Mouse (Mus musculus) forebrain, embryonic 13.5 days (tissue): ENCODE measurements around the gene Mmd. TPM values are rescaled to one million over a fixed set of nuclear protein-coding genes. Genes with fewer than 3 reads are reported as not detected.

Experiments
- ATAC-seq: fragments of 200-750 bp; cut with Nextera tagmentation; 2 replicates; pipeline ENCODE4 v1.8.0; 2017
- H3K27ac ChIP-seq: fragments of 300-500 bp; sonication (generic); 2 replicates; pipeline ENCODE4 v1.5.1; 2015; ENCODE audit warnings: inconsistent platforms, mild to moderate bottlenecking, moderate library complexity
- H3K27me3 ChIP-seq: fragments of 300-500 bp; sonication (generic); 2 replicates; pipeline ENCODE4 v1.6.1; 2015; ENCODE audit warnings: mild to moderate bottlenecking, inconsistent platforms
- H3K36me3 ChIP-seq: fragments of 300-500 bp; sonication (generic); 2 replicates; pipeline ENCODE4 v1.6.1; 2015; ENCODE audit warnings: mild to moderate bottlenecking, inconsistent platforms; ENCODE audit not compliant: poor library complexity, severe bottlenecking
- H3K4me1 ChIP-seq: fragments of 300-500 bp; sonication (generic); 2 replicates; pipeline ENCODE4 v1.6.1; 2015; ENCODE audit warnings: inconsistent platforms
- H3K4me2 ChIP-seq: fragments of 300-500 bp; sonication (generic); 2 replicates; pipeline ENCODE4 v1.6.1; 2015; ENCODE audit warnings: inconsistent platforms, mild to moderate bottlenecking, moderate library complexity
- H3K4me3 ChIP-seq: fragments of 300-500 bp; sonication (generic); 2 replicates; pipeline ENCODE4 v1.5.1; 2015; ENCODE audit warnings: mild to moderate bottlenecking, inconsistent platforms
- H3K9ac ChIP-seq: fragments of 300-500 bp; sonication (generic); 2 replicates; pipeline ENCODE4 v1.6.1; 2015; ENCODE audit warnings: mild to moderate bottlenecking, inconsistent platforms
- H3K9me3 ChIP-seq: fragments of 300-500 bp; sonication (generic); replicated peaks from 2 replicates; pipeline ENCODE4 v1.6.1; 2016; ENCODE audit warnings: inconsistent platforms
- WGBS: fragments of 180-500 bp; shearing (Covaris S2); methylation state at CpG from one replicate; pipeline ENCODE4 v1.1.7; 2015; 5-methylcytosine and 5-hydroxymethylcytosine counted together
- polyA plus RNA-seq: library from polyadenylated mRNA; unstranded; fragments of >200 nt; fragmentation: Nextera tagmentation; extraction: Ambion mirVana; gene quantifications from 2 replicates; pipeline ENCODE4 v1.2.1, GENCODE M21; 2015

The Mmd gene
- polyA plus RNA-seq, 1 experiment from 2014 or later, result 65.2 TPM

- Histone ChIP-seq H3K4me2 (no peak overlapping the region), H3K36me3 (no peaks in the 10 kb centered on the region), H3K9ac (no peak overlapping the region), H3K27ac (no peak overlapping the region), H3K9me3 (no peaks in the 10 kb centered on the region), H3K27me3 (no peaks in the 10 kb centered on the region), H3K4me3 (no peak overlapping the region), H3K4me1 (no peaks in the 10 kb centered on the region)
- no peak for ATAC-seq
These were observed 43.5 kb downstream of the Mmd start for GRCm38 (mm10) chr11:90292766-90293165.

GRCm38 (mm10) chr11:90294622-90295021 is 45.4 kb downstream of the Mmd start:
- Histone ChIP-seq H3K36me3 (no peaks in the 10 kb centered on the region), H3K27me3 (no peaks in the 10 kb centered on the region), H3K27ac (no peak overlapping the region), H3K4me2 (no peak overlapping the region), H3K4me3 (no peak overlapping the region), H3K9ac (no peak overlapping the region), H3K4me1 (no peaks in the 10 kb centered on the region), H3K9me3 (no peaks in the 10 kb centered on the region)
- WGBS, result 92% methylated on average over 2 of the region's 2 CpGs
- no peak for ATAC-seq

- no peaks in the 10 kb centered on the region for H3K9me3 ChIP-seq
- ATAC-seq, result no peak
- no peaks in the 10 kb centered on the region for H3K36me3 ChIP-seq
- no peak overlapping the region for H3K27ac ChIP-seq
- H3K4me1 ChIP-seq, result no peaks in the 10 kb centered on the region
- no peak overlapping the region for H3K4me3 ChIP-seq
- 85% methylated on average over 5 of the region's 5 CpGs for WGBS
- H3K27me3 ChIP-seq, result no peaks in the 10 kb centered on the region
- H3K9ac ChIP-seq, result no peak overlapping the region
- no peak overlapping the region for H3K4me2 ChIP-seq
These were observed 56.8 kb downstream of the Mmd start for GRCm38 (mm10) chr11:90306067-90306466.

- Histone ChIP-seq H3K4me1 (no peaks in the 10 kb centered on the region), H3K27me3 (no peaks in the 10 kb centered on the region), H3K4me3 (no peak overlapping the region), H3K4me2 (no peak overlapping the region), H3K9me3 (no peaks in the 10 kb centered on the region), H3K36me3 (no peaks in the 10 kb centered on the region), H3K9ac (no peak overlapping the region), H3K27ac (no peak overlapping the region)
- ATAC-seq, result no peak
- 58% methylated on average over 6 of the region's 6 CpGs for WGBS
These were observed 57.7 kb downstream of the Mmd start for GRCm38 (mm10) chr11:90306993-90307392.

- H3K4me3 ChIP-seq, result no peak overlapping the region
- H3K27me3 ChIP-seq, result no peaks in the 10 kb centered on the region
- no peaks in the 10 kb centered on the region for H3K36me3 ChIP-seq
- no peak overlapping the region for H3K9ac ChIP-seq
- WGBS, result 86% methylated on average over 3 of the region's 3 CpGs
- no peak overlapping the region for H3K27ac ChIP-seq
- no peak overlapping the region for H3K4me2 ChIP-seq
- no peaks in the 10 kb centered on the region for H3K9me3 ChIP-seq
- no peak for ATAC-seq
- no peaks in the 10 kb centered on the region for H3K4me1 ChIP-seq
These were observed 65.3 kb downstream of the Mmd start for GRCm38 (mm10) chr11:90314606-90315005.

- 0 out of 2 replicates have a peak, but pooled peaks cover 8% of the 10 kb centered on the region for H3K4me1 ChIP-seq
- no peak overlapping the region for H3K27ac ChIP-seq
- H3K36me3 ChIP-seq, result no peaks in the 10 kb centered on the region
- no peak overlapping the region for H3K4me3 ChIP-seq
- no peak overlapping the region for H3K4me2 ChIP-seq
- no peak overlapping the region for H3K9ac ChIP-seq
- ATAC-seq, result no peak
- WGBS, result 17% methylated on average over 4 of the region's 4 CpGs
- H3K9me3 ChIP-seq, result no peaks in the 10 kb centered on the region
- H3K27me3 ChIP-seq, result no peaks in the 10 kb centered on the region
These were observed 68.2 kb downstream of the Mmd start for GRCm38 (mm10) chr11:90317482-90317881.

- Histone ChIP-seq H3K27me3 (no peaks in the 10 kb centered on the region), H3K9me3 (no peaks in the 10 kb centered on the region), H3K4me1 (0 out of 2 replicates have a peak, but pooled peaks cover 8% of the 10 kb centered on the region), H3K9ac (no peak overlapping the region), H3K27ac (no peak overlapping the region), H3K36me3 (no peaks in the 10 kb centered on the region), H3K4me3 (no peak overlapping the region), H3K4me2 (no peak overlapping the region)
- WGBS, result 68% methylated on average over 7 of the region's 7 CpGs
- no peak for ATAC-seq
These were observed 71.7 kb downstream of the Mmd start for GRCm38 (mm10) chr11:90320922-90321321.

- Histone ChIP-seq H3K36me3 (no peaks in the 10 kb centered on the region), H3K4me2 (no peak overlapping the region), H3K4me3 (no peak overlapping the region), H3K9ac (no peak overlapping the region), H3K9me3 (0 out of 2 replicates have a peak, but pooled peaks cover 2% of the 10 kb centered on the region), H3K27me3 (no peaks in the 10 kb centered on the region), H3K27ac (no peak overlapping the region), H3K4me1 (0 out of 2 replicates have a peak, but pooled peaks cover 8% of the 10 kb centered on the region)
- WGBS, result 91% methylated on average over 3 of the region's 3 CpGs
- no peak for ATAC-seq
These were observed 75.3 kb downstream of the Mmd start for GRCm38 (mm10) chr11:90324597-90324996.

GRCm38 (mm10) chr11:90326146-90326545 is 76.9 kb downstream of the Mmd start:
- H3K27me3 ChIP-seq, result no peaks in the 10 kb centered on the region
- no peaks in the 10 kb centered on the region for H3K36me3 ChIP-seq
- 0 out of 2 replicates have a peak, but pooled peaks cover 4% of the 10 kb centered on the region for H3K4me1 ChIP-seq
- 92% methylated on average over 5 of the region's 5 CpGs for WGBS
- 0 out of 2 replicates have a peak, but pooled peaks cover 2% of the 10 kb centered on the region for H3K9me3 ChIP-seq
- H3K4me2 ChIP-seq, result no peak overlapping the region
- no peak overlapping the region for H3K9ac ChIP-seq
- no peak overlapping the region for H3K27ac ChIP-seq
- H3K4me3 ChIP-seq, result no peak overlapping the region
- no peak for ATAC-seq

GRCm38 (mm10) chr11:90326836-90327235 is 77.6 kb downstream of the Mmd start:
- 0 out of 2 replicates have a peak, but pooled peaks cover 2% of the 10 kb centered on the region for H3K9me3 ChIP-seq
- H3K4me1 ChIP-seq, result no peaks in the 10 kb centered on the region
- H3K36me3 ChIP-seq, result no peaks in the 10 kb centered on the region
- WGBS, result 81% methylated on average over 1 of the region's 1 CpGs
- H3K4me3 ChIP-seq, result no peak overlapping the region
- no peak for ATAC-seq
- H3K9ac ChIP-seq, result no peak overlapping the region
- no peak overlapping the region for H3K4me2 ChIP-seq
- H3K27me3 ChIP-seq, result no peaks in the 10 kb centered on the region
- H3K27ac ChIP-seq, result no peak overlapping the region

Other genes with a start within 250 kb of the Mmd start
- 2.6 TPM in 2 replicates for gene Pctp, start 246.6 kb upstream of the Mmd start, polyA plus RNA-seq
- 4.8 and 5.0 TPM in 2 replicates for gene Tmem100, start 219.1 kb upstream of the Mmd start, polyA plus RNA-seq
- 19.2 and 21.3 TPM in 2 replicates for gene Gm45716, start 61.8 kb upstream of the Mmd start, polyA plus RNA-seq
- 2.0 and 2.7 TPM in 2 replicates for gene Hlf, start 141.4 kb downstream of the Mmd start, polyA plus RNA-seq